Mouse (Mus musculus) induced T-regulatory cell, adult 2 months (primary cell): ENCODE data around the gene Erc1.

Experiments
- DNase-seq: peaks from one replicate; pipeline ENCODE4 v3.0.0-alpha.2; 2012; ENCODE audit warnings: low read depth

The Erc1 gene

DNA sequence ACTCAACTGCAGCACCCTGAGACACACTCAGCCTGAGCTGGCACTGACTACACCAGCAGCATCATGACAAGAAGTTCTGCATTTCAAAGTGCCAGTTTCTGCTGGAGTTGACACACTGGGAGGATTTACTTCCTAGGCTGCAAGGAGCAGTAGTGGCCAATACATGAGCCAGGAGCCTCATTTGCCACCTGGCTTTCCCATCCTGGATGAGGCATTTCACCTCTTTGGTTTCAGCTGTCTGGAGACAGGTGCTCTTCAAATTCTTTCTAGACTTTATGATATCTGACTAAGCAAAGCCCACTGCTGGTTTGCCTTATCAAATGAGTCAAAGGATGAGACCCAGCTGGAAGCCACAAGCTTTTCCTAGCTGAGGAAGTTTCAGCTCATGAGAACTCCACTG is 260.5 kb downstream of the Erc1 start:
- no peak for DNase-seq

- DNase-seq: no peak
These were observed 262.2 kb downstream of the Erc1 start for GRCm38 (mm10) chr6:119585652-119586375.

GRCm38 (mm10) chr6:119584061-119584460 is 263.9 kb downstream of the Erc1 start:
- no peak for DNase-seq

GRCm38 (mm10) chr6:119583165-119583564 is 264.8 kb downstream of the Erc1 start:
- no peak for DNase-seq

DNA sequence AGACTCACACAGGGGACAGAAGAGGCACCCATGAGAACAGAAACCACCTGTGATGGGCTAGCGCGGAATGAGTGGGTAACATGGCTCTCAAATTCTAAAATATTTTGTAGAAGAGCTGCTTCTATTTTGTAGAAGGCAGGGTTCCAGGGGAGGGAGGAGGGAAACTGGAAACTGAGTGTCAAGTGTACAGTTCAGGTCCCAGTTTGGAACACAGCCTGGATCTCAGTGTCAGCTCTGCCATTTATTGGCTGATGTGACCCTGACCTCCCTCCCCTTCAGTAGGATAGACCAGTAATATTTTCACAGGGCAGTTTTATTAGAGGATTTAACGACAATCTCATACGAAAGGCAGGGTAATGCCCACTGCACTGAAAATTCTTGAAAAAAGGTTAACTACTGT is 271.3 kb downstream of the Erc1 start:
- no peak for DNase-seq

- DNase-seq: no peak
These were observed 272.6 kb downstream of the Erc1 start for GRCm38 (mm10) chr6:119575331-119575730.

DNA sequence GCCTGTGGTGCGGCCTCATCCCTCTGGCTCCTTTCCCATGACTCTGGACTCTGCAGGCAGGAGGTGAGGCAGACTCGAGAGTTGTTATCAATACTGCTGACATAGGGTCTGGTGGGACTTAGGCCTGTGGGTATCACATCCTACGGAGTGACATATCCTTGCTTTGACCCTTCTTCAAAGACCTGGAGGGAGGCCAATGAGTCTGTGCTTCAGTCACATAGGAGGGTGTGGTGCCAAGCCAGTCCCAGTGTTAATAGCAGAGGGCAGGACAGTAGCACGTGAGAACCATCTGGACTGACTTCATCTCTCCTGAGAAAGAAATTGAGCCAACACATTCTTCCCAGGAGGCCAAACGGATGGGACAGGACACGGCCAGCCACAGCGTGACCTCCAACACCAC is 275.7 kb downstream of the Erc1 start:
- no peak for DNase-seq

DNA sequence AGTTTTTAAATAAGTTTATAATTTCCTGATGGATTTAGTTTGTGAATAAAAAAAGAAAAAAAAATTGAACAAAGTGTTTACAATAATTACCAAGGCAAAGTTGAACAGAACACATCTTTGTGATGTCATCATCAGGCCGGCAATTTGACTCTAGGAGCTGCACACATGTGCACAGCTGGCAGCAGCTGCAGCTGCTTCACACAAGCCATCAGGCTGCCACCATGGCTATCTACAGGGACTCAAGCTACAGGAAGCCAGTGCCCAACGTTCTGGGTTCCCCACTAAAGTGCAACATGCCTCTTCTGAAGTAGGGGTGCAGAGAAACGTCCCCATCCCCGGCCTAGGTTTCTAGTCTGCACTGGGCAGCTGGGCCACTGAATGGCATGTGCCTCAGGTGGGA is 277.2 kb downstream of the Erc1 start:
- no peak for DNase-seq

DNA sequence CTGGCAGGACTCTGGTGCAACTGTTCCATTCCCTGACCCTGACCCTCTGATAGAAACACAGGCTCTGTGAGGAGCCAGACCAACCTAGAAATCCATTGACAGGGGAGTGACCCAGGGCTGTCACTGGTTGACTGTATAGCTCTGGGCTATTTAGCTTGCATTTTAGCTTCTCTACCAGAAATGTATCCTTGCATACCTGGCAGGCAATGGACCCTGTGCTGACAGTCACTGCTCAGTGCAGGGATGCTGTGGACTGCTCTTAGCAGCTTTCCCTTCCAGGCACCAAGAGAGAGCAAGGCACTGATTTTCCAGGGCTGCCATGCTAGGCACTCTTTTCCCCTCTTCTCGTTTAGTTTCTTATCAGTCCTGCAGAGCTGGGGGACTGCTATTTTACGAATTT is 279.6 kb downstream of the Erc1 start:
- DNase-seq: no peak

- DNase-seq: no peak
These were observed 282.3 kb downstream of the Erc1 start for GRCm38 (mm10) chr6:119565451-119566379.

DNA sequence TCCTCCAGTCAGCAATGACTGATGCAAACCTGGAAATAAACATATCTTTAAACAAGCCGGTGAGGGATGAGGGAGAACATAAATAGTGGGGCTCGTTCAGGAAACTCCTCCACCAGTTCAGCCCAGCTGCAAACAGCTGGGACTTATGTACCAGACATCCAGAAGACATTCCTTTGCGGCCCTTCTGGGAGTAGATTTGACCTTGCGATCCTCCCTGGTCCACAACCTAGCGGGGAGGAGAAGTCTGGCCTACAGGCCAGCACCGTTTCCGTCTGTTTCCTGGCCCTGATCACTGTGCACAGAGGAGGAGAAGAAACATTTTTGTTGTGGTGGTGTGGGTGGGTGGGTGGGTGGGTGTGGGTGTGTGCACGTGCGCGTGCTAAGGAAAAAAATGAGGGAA is 285.4 kb downstream of the Erc1 start:
- DNase-seq: no peak

DNA sequence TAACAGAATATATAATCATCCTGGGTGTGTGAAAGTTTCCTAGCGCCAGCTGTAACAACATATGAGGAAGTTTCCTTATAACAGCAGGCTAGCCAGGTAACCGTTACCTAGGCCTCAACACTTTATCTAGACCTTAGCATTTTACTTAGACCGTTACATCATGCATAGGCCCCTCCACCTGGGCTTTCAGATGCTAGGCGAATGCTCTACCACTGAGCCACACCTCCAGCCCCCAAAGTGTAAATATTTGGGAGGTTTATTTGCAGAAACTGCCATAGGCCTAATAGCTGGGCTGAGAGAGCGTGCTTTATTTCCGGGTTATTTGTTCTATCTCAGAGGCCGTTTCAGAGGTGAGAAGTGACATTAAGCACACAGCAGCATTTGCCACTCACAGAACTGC is 289.1 kb downstream of the Erc1 start:
- DNase-seq: no peak

GRCm38 (mm10) chr6:119554439-119554838 is 293.5 kb downstream of the Erc1 start:
- DNase-seq: peak; percentile 22

GRCm38 (mm10) chr6:119544518-119544864 is 303.5 kb downstream of the Erc1 start:
- DNase-seq: peak; percentile 10

DNA sequence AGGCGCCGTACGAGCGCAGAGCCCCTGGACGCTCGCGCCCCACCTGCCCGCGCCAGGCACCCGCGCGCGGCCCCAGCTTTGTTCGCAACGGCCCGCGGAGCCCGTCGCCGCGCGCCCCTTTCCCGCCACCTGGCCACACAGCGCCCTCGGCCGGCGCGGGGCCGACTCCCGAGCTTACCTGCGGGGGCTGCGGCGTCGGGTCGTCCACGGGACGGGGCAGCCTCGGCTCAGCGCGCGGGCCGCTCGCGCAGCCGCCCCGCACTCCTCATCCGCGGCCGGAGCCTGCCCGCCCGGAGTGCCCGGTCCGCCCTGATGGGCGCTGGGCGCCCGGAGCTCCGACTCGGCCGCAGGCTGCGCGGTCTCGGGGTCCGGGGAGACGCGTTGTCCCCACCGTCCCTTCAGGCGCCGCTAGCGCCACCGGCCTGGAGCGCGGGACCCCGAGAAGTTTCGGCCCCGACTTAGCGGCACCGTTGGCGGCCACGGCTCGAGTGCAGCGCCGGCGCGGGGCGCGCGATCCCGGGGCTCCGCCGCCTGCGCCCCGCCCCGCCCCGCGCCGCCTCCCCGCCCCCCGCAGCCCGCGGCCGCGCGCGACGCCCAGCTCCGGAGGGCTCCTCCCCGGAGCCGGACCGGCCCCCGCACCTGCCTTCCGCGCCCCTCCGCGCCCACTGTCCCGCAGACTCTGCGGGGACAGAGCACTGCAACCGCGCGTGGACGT is 304.0 kb downstream of the Erc1 start, which contains the start of gene Wnt5b:
Gene Wnt5b (minus strand): TSS at position 545 of the 715 bp plus-strand sequence.
- DNase-seq: no peak

DNA sequence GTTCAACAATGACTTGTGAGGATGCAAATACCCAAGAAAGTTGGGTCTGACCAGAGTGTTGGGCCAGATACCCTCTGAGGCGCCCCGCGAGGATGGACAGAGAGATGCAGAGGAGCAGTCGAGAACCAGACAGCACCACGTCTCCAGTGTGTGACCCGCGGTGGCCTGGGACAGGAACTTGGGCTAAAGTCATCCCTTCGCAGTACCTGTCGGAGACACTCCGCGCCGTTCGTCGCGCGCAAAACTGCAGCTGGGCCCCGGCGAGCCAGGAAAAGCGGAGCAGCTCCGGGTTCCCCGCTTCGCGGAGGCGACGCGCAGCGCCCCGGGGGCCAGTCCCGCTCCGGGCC is 304.5 kb downstream of the Erc1 start:
- peak; percentile 10 for DNase-seq

- DNase-seq: no peak
These were observed 312.1 kb downstream of the Erc1 start for GRCm38 (mm10) chr6:119535867-119536266.

GRCm38 (mm10) chr6:119533170-119533709 is 314.7 kb downstream of the Erc1 start:
- DNase-seq: no peak

GRCm38 (mm10) chr6:119529659-119530058 is 318.3 kb downstream of the Erc1 start:
- DNase-seq: no peak

DNA sequence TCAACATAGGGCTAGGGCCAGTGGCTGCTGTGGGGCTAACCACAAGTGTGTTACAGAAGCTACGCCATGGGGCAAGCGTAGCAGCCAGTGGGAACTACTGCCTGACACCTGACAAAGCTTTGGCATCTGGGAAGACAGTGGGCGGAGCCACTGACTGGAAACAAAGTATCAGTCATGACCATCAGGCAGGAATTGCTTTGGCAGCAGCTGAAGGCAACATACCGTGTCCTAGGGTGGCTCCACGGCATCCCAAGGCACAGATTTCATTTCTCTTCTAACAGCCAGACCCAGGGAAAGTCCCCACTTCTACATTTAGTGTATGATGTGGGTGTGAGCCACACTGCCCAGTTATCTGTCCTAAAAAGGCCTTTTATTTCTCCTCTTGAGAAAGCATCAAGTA is 321.5 kb downstream of the Erc1 start:
- DNase-seq: no peak

DNA sequence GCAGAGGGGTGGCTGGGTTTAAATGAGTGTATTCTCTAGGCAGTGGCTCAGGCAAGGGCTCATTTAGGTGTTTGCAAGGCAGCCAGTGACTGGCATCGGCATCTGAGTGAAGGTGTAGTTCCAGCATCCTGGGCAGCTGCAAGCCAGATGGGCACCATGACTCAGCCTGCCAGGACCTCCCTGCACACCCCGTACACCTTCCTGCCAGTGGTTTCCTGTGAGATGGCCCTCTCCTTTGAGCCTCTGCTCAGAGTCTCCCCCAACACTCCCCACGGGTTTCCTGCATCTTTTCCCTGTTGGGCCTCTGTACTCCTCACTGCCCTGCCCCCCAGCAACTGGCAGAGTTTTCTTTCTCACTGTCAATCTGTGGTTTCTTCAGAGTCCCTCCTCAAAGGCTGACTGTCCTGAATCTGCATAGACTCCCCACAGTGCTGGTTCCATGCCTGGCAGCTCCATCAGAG is 326.0 kb downstream of the Erc1 start:
- peak; percentile 27 for DNase-seq

DNA sequence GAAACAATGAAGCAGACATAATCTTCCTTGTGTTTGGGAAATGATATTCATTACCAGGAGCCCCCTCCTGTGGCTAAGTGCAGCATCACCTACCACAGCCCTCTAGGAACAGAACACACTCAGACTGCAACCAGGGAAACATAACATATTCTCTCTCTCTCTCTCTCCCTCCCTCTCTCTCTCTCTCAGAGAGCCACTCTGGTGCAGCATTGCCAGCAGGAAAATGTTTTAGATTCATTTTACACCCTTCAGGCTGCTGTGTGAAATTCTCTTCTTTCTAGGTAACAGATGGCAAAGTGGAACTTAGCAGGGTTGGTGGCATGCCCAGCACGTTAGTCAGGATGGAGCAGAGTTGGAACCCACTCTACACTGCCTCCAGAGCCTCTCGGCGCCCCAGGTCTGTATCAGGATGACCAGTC is 326.5 kb downstream of the Erc1 start:
- no peak for DNase-seq
